Mouse (Mus musculus) MEL (cell line): ENCODE results near the gene Edn2. TPM values are rescaled to one million over a fixed set of nuclear protein-coding genes. Genes with fewer than 3 reads are reported as not detected.

Experiments used
- DNase-seq: peaks from one replicate; pipeline ENCODE4 v3.0.0; 2011; ENCODE audit warnings: low read depth, low spot score
- H3K27ac ChIP-seq: 2 replicates; pipeline ENCODE4 v1.5.1; 2012; ENCODE audit warnings: low read depth, mild to moderate bottlenecking, control low read depth, low read length, moderate library complexity; ENCODE audit not compliant: control insufficient read depth
- H3K27me3 ChIP-seq, 2 experiments: fragments of 150-350 bp in 1 of 2; sonication (generic) in 1 of 2; 2 replicates each; pipeline ENCODE4 v1.6.1; 2012; ENCODE audit warnings: low read length in 2 of 2, mild to moderate bottlenecking in 2 of 2, improper control_type of control experiment in 1 of 2, moderate library complexity in 1 of 2; ENCODE audit not compliant: insufficient read depth in 2 of 2, control insufficient read depth in 1 of 2
- H3K36me3 ChIP-seq, 2 experiments: 2 replicates each; pipeline ENCODE4 v1.6.1; 2012 to 2014; ENCODE audit warnings: low read length in 2 of 2, improper control_type of control experiment in 1 of 2, inconsistent platforms in 1 of 2, mild to moderate bottlenecking in 1 of 2; ENCODE audit not compliant: insufficient read depth in 2 of 2, control insufficient read depth in 1 of 2
- H3K4me1 ChIP-seq, 2 experiments: fragments of 150-350 bp in 1 of 2; sonication (generic) in 1 of 2; 2 replicates each; pipeline ENCODE4 v1.6.1; 2012; ENCODE audit warnings: low read length in 2 of 2, improper control_type of control experiment in 1 of 2, mild to moderate bottlenecking in 1 of 2; ENCODE audit not compliant: insufficient read depth in 2 of 2, control insufficient read depth in 1 of 2
- H3K4me3 ChIP-seq, 2 experiments: fragments of 150-350 bp in 1 of 2; sonication (generic) in 1 of 2; 2 replicates each; pipeline ENCODE4 v1.5.1; 2012; ENCODE audit warnings: low read depth in 2 of 2, low read length in 2 of 2, mild to moderate bottlenecking in 2 of 2, moderate library complexity in 2 of 2, control low read depth in 1 of 2, improper control_type of control experiment in 1 of 2; ENCODE audit not compliant: control insufficient read depth in 1 of 2, insufficient read depth in 1 of 2
- H3K79me2 ChIP-seq: 2 replicates; pipeline ENCODE4 v1.6.1; 2012; ENCODE audit warnings: mild to moderate bottlenecking, low read length, moderate library complexity; ENCODE audit not compliant: control insufficient read depth, poor library complexity, insufficient read depth
- H3K9ac ChIP-seq: 2 replicates; pipeline ENCODE4 v1.6.1; 2012; ENCODE audit warnings: low read depth, mild to moderate bottlenecking, control low read depth, low read length, moderate library complexity; ENCODE audit not compliant: control insufficient read depth, poor library complexity, severe bottlenecking
- H3K9me3 ChIP-seq: fragments of 150-350 bp; sonication (generic); replicated peaks from 2 replicates; pipeline ENCODE4 v1.6.1; 2012; ENCODE audit warnings: mild to moderate bottlenecking, low read length, improper control_type of control experiment, moderate library complexity; ENCODE audit not compliant: insufficient read depth
- CHD2 ChIP-seq: IDR thresholded peaks from 2 replicates; pipeline ENCODE4 v1.6.1; 2011; ENCODE audit warnings: low read length, improper control_type of control experiment
- CTCF ChIP-seq, 3 experiments: IDR thresholded peaks in 2 of 3; conservative IDR thresholded peaks in 1 of 3; 2 replicates each; pipeline ENCODE4 v1.5.1; 2011 to 2012; ENCODE audit warnings: low read length in 3 of 3, low read depth in 2 of 3, mild to moderate bottlenecking in 2 of 3, improper control_type of control experiment in 1 of 3, inconsistent platforms in 1 of 3, mixed read lengths in 1 of 3, moderate library complexity in 1 of 3; ENCODE audit not compliant: control insufficient read depth in 1 of 3, insufficient read depth in 1 of 3, poor library complexity in 1 of 3, severe bottlenecking in 1 of 3
- ELF1 ChIP-seq: IDR thresholded peaks from 2 replicates; pipeline ENCODE4 v1.6.1; 2014; ENCODE audit warnings: low read depth, mild to moderate bottlenecking, inconsistent platforms, low read length, improper control_type of control experiment, moderate library complexity
- ETS1 ChIP-seq: IDR thresholded peaks from 2 replicates; pipeline ENCODE4 v1.6.1; 2012; ENCODE audit warnings: low read depth, mild to moderate bottlenecking, inconsistent platforms, low read length, improper control_type of control experiment, moderate library complexity
- GABPA ChIP-seq: IDR thresholded peaks from 2 replicates; pipeline ENCODE4 v1.6.1; 2012; ENCODE audit warnings: low read depth, mild to moderate bottlenecking, inconsistent platforms, low read length, improper control_type of control experiment, moderate library complexity
- GATA1 ChIP-seq: IDR thresholded peaks from 2 replicates; pipeline ENCODE4 v1.6.1; 2011; ENCODE audit warnings: low read depth, low read length, improper control_type of control experiment
- JUND ChIP-seq: IDR thresholded peaks from 2 replicates; pipeline ENCODE4 v1.6.1; 2011; ENCODE audit warnings: low read depth, mild to moderate bottlenecking, improper control_type of control experiment, low read length
- MAX ChIP-seq: IDR thresholded peaks from 2 replicates; pipeline ENCODE4 v1.6.1; 2011; ENCODE audit warnings: low read length, improper control_type of control experiment
- MAZ ChIP-seq: IDR thresholded peaks from 2 replicates; pipeline ENCODE4 v1.6.1; 2012; ENCODE audit warnings: low read depth, mild to moderate bottlenecking, inconsistent platforms, low read length, improper control_type of control experiment
- MEF2A ChIP-seq: IDR thresholded peaks from 2 replicates; pipeline ENCODE4 v1.6.1; 2014; ENCODE audit warnings: low read depth, mild to moderate bottlenecking, inconsistent platforms, low read length, improper control_type of control experiment; ENCODE audit not compliant: poor library complexity, insufficient replicate concordance, severe bottlenecking; ENCODE audit errors: extremely low read depth
- MXI1 ChIP-seq: IDR thresholded peaks from 2 replicates; pipeline ENCODE4 v1.6.1; 2011; ENCODE audit warnings: mild to moderate bottlenecking, low read depth, low read length, improper control_type of control experiment
- MYB ChIP-seq: IDR thresholded peaks from 2 replicates; pipeline ENCODE4 v1.6.1; 2011; ENCODE audit warnings: mild to moderate bottlenecking, low read depth, low read length, improper control_type of control experiment
- NRF1 ChIP-seq: IDR thresholded peaks from 2 replicates; pipeline ENCODE4 v1.6.1; 2014; ENCODE audit warnings: low read depth, mild to moderate bottlenecking, inconsistent platforms, low read length, improper control_type of control experiment, moderate library complexity; ENCODE audit not compliant: poor library complexity, insufficient read depth, severe bottlenecking
- POLR2AphosphoS5 ChIP-seq: IDR thresholded peaks from 2 replicates; pipeline ENCODE4 v1.6.1; 2012; ENCODE audit warnings: low read depth, borderline replicate concordance, mild to moderate bottlenecking, inconsistent platforms, low read length, moderate library complexity, mixed read lengths
- RCOR1 ChIP-seq: IDR thresholded peaks from 2 replicates; pipeline ENCODE4 v1.6.1; 2012; ENCODE audit warnings: low read depth, mild to moderate bottlenecking, inconsistent platforms, low read length, improper control_type of control experiment
- SIN3A ChIP-seq: IDR thresholded peaks from 2 replicates; pipeline ENCODE4 v1.6.1; 2012; ENCODE audit warnings: low read length, improper control_type of control experiment, inconsistent platforms
- SMC3 ChIP-seq: IDR thresholded peaks from 2 replicates; pipeline ENCODE4 v1.6.1; 2011; ENCODE audit warnings: low read depth, low read length, improper control_type of control experiment
- TAL1 ChIP-seq: IDR thresholded peaks from 2 replicates; pipeline ENCODE4 v1.6.1; 2012; ENCODE audit warnings: mild to moderate bottlenecking, inconsistent platforms, low read length, moderate library complexity, mixed read lengths
- TBP ChIP-seq: IDR thresholded peaks from 2 replicates; pipeline ENCODE4 v1.8.0; 2011; ENCODE audit warnings: low read depth, low read length, improper control_type of control experiment
- TCF12 ChIP-seq: IDR thresholded peaks from 2 replicates; pipeline ENCODE4 v1.6.1; 2014; ENCODE audit warnings: low read depth, mild to moderate bottlenecking, inconsistent platforms, low read length, improper control_type of control experiment, moderate library complexity
- UBTF ChIP-seq: IDR thresholded peaks from 2 replicates; pipeline ENCODE4 v1.6.1; 2012; ENCODE audit warnings: low read depth, mild to moderate bottlenecking, inconsistent platforms, low read length, improper control_type of control experiment, moderate library complexity, borderline replicate concordance; ENCODE audit not compliant: insufficient read depth
- USF1 ChIP-seq: IDR thresholded peaks from 2 replicates; pipeline ENCODE4 v1.6.1; 2014; ENCODE audit warnings: low read depth, mild to moderate bottlenecking, inconsistent platforms, low read length, improper control_type of control experiment, moderate library complexity
- ZC3H11A ChIP-seq: IDR thresholded peaks from 2 replicates; pipeline ENCODE4 v1.6.1; 2012; ENCODE audit warnings: low read depth, mild to moderate bottlenecking, inconsistent platforms, low read length, improper control_type of control experiment
- ZMIZ1 ChIP-seq: IDR thresholded peaks from 2 replicates; pipeline ENCODE4 v1.6.1; 2012; ENCODE audit warnings: low read depth, mild to moderate bottlenecking, inconsistent platforms, low read length, improper control_type of control experiment, moderate library complexity
- ZNF384 ChIP-seq: IDR thresholded peaks from 2 replicates; pipeline ENCODE4 v1.6.1; 2012; ENCODE audit warnings: low read depth, mild to moderate bottlenecking, inconsistent platforms, low read length, improper control_type of control experiment
- polyA plus RNA-seq, 2 experiments: library from polyadenylated mRNA; stranded (reverse) in 1 of 2; unstranded in 1 of 2; fragments of >175 nt in 1 of 2; fragments of >200 nt in 1 of 2; gene quantifications; 2 replicates each; pipeline versions ENCODE4 v1.2.1 to v1.2.4; 2012; ENCODE audit warnings: low replicate concordance in 2 of 2, low read depth in 1 of 2; ENCODE audit not compliant: insufficient read length in 2 of 2, insufficient read depth in 1 of 2, missing spikeins in 1 of 2
- total RNA-seq: library from RNA; depleted of rRNA; stranded (reverse); fragments of 300-350 nt; gene quantifications from 2 replicates; pipeline ENCODE4 v1.2.3, GENCODE M21; 2012

Edn2 gene
- total and polyA plus RNA-seq, 3 experiments: not detected

- H3K4me3 ChIP-seq: no peak overlapping the region
- H3K27me3 ChIP-seq: no peaks in the 10 kb centered on the region
- H3K27ac ChIP-seq: no peak overlapping the region
- no peaks in the 10 kb centered on the region for H3K79me2 ChIP-seq
- H3K36me3 ChIP-seq: no peaks in the 10 kb centered on the region
- TF ChIP-seq TBP: no peak
- TF ChIP-seq CTCF (IDR thresholded peaks at IDR 0.05 in 2 of 3, conservative IDR thresholded peaks at IDR 0.05 in 1 of 3; ENCODE audit: control insufficient read depth in 1 of 3, insufficient read depth in 1 of 3, low read depth in 2 of 3, low read length in 3 of 3, poor library complexity in 1 of 3, severe bottlenecking in 1 of 3): no peak
- no peak for TF ChIP-seq GABPA
- TF ChIP-seq SIN3A: no peak
- no peak for TF ChIP-seq RCOR1
- no peak for TF ChIP-seq ZMIZ1
- TF ChIP-seq NRF1: no peak
- TF ChIP-seq MXI1: no peak
- DNase-seq: no peak
- H3K4me1 ChIP-seq: no peaks in the 10 kb centered on the region
- H3K9me3 ChIP-seq: no peaks in the 10 kb centered on the region
- no peak overlapping the region for H3K9ac ChIP-seq
These were observed 1.6 kb downstream of the Edn2 start for GRCm38 (mm10) chr4:120162586-120162985.

GRCm38 (mm10) chr4:120163242-120163641, 2.2 kb downstream of the Edn2 start:
- Histone ChIP-seq H3K9ac (no peak overlapping the region), H3K4me3 (no peak overlapping the region), H3K9me3 (no peaks in the 10 kb centered on the region), H3K27ac (no peak overlapping the region), H3K4me1 (no peaks in the 10 kb centered on the region), H3K36me3 (no peaks in the 10 kb centered on the region), H3K27me3 (no peaks in the 10 kb centered on the region), H3K79me2 (no peaks in the 10 kb centered on the region)
- TF ChIP-seq ZMIZ1 (no peak), TAL1 (no peak), USF1 (no peak), MEF2A (no peak), MAZ (no peak)
- no peak for DNase-seq

GRCm38 (mm10) chr4:120164316-120164715, 3.3 kb downstream of the Edn2 start:
- H3K27ac ChIP-seq: no peak overlapping the region
- no peaks in the 10 kb centered on the region for H3K27me3 ChIP-seq
- H3K9ac ChIP-seq: no peak overlapping the region
- H3K4me1 ChIP-seq: no peaks in the 10 kb centered on the region
- no peak for TF ChIP-seq UBTF
- no peak for TF ChIP-seq GABPA
- TF ChIP-seq TCF12: no peak
- TF ChIP-seq ETS1: no peak
- TF ChIP-seq TAL1: no peak
- no peak for TF ChIP-seq NRF1
- no peak for TF ChIP-seq MAX
- no peak for TF ChIP-seq MYB
- no peak for TF ChIP-seq POLR2AphosphoS5
- no peak for TF ChIP-seq ZNF384
- no peak for TF ChIP-seq MAZ
- no peak for TF ChIP-seq CTCF (IDR thresholded peaks at IDR 0.05 in 2 of 3, conservative IDR thresholded peaks at IDR 0.05 in 1 of 3; ENCODE audit: control insufficient read depth in 1 of 3, insufficient read depth in 1 of 3, low read depth in 2 of 3, low read length in 3 of 3, poor library complexity in 1 of 3, severe bottlenecking in 1 of 3)
- TF ChIP-seq CHD2: no peak
- no peak for TF ChIP-seq GATA1
- no peak for TF ChIP-seq TBP
- TF ChIP-seq ZC3H11A: no peak
- TF ChIP-seq JUND: no peak
- no peak for TF ChIP-seq ELF1
- no peak for TF ChIP-seq SMC3
- TF ChIP-seq, all 39 proteins: peak for 0
- no peaks in the 10 kb centered on the region for H3K9me3 ChIP-seq
- no peaks in the 10 kb centered on the region for H3K79me2 ChIP-seq
- H3K36me3 ChIP-seq: no peaks in the 10 kb centered on the region
- no peak for DNase-seq
- no peak overlapping the region for H3K4me3 ChIP-seq
